Mouse (Mus musculus): ENCODE data around the gene 4430402I18Rik.

GRCm38 (mm10) chr19:28914598-28914997, 53.0 kb downstream of the 4430402I18Rik start:
- TF ChIP-seq CTCF (IDR thresholded peaks at IDR 0.05), result no peak
- TF ChIP-seq POLR2A (IDR thresholded peaks at IDR 0.05; ENCODE audit: insufficient read depth, low read depth, low read length), result no peak
- TF ChIP-seq EP300 (IDR thresholded peaks at IDR 0.05; ENCODE audit: insufficient read depth, low read depth, low read length), result no peak

Measured in heart, adult 2 months (tissue).